Mouse (Mus musculus): ENCODE data around the gene Kcnma1. TPM values are rescaled to one million over a fixed set of nuclear protein-coding genes. Genes with fewer than 3 reads are reported as not detected.

Gene Kcnma1
- total RNA-seq, 1 experiment from 2014 or later, result not detected

DNA sequence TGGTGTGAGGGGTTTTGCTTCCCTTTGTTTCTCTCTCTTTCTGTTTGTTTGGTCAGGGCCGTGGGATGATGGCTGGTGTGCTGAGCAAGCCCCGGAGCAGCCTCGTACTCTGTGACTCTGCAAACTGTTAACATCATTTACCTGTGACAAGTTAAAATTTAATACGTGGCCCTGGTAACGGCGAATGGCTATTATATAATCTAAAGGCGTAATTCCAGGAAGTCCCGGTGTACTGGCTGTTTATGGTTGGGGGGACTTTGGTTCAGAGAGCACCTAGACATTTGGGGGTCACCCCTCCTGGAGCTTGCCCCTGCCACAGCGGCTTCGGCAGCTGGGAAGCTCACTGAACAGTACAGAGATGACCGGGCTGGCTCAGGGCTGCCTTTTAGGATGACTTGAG, 24.6 kb downstream of the Kcnma1 start:
- no peak for ATAC-seq (ENCODE audit: extremely low read depth, insufficient number of reproducible peaks, low FRiP score, poor library complexity, severe bottlenecking)

DNA sequence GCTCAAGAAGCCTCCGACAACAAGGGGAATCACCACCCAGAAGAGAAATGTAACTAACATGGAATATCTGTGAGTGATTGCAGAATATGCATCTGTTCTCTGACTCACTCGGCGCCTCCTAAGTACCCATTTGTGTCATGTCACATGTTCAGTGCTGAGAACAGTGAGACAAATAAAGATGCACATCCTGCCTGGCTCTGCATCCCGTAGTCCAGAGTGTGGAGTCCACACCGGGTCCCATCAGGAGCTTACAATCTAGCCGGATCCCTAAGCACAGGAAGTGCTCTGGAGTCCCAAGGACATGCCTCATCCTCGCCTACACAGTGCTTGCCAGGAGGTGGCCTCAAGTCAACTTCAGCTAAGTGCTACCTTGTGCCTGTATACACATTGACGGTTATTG, 32.1 kb downstream of the Kcnma1 start:
- ATAC-seq (ENCODE audit: extremely low read depth, insufficient number of reproducible peaks, low FRiP score, poor library complexity, severe bottlenecking), result no peak

DNA sequence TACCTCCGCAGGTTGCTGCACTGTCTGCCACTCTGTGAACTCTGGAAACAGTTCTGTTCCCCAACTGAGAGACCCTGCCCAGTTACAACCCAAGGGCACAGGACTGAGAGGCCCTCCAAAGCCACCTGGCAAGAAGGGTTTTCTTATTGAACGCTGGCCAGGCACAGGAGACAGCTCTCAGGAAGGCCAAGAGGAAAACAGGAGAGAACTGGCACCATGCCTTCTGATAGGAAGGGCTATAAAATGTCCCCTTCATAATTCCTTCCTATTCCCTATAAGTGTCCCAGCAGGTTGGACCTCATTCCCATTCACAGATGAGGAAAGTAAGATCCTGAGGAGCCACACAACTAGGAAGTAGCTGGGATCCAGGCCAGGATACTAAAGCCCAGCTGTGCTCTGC, 39.6 kb downstream of the Kcnma1 start:
- no peak for ATAC-seq (ENCODE audit: extremely low read depth, insufficient number of reproducible peaks, low FRiP score, poor library complexity, severe bottlenecking)

DNA sequence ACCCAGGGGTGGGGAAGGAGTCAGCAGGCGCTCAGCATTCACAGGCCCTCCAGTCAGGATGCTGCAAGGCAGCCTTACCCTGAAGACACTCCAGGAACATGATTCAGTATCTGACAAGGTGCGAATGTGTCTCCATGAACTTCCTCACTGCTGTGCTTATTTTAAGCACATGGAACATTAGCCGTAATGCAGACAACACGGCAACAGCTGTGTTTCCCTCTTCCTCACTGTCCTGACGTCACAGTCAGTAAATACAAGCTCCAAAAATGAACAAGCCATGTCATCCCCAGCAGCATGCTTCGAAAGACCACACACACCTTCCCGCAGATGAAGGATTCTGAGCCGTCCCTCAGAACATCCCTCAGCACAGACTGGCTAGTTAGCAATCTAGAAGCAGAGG, 47.8 kb downstream of the Kcnma1 start:
- ATAC-seq (ENCODE audit: extremely low read depth, insufficient number of reproducible peaks, low FRiP score, poor library complexity, severe bottlenecking), result no peak

DNA sequence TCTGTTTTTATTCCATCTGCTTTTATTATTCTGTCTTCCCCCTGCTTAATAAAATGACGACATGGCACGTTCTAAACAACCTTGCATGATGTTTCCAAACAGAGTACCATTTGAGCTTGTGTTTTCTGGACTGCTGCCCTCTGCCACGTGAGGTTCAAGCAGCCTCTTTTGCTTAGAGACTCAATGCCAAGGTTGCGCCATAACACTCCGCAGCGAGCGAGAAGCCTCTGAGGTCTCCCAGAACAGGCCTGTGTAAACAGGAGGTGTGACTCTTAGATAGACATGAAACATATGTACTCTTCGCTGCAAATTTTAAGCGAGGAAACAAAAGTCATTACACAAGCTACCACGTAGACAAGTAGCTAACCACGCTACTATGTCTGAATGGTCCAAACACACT, 55.2 kb downstream of the Kcnma1 start:
- ATAC-seq (ENCODE audit: extremely low read depth, insufficient number of reproducible peaks, low FRiP score, poor library complexity, severe bottlenecking), result no peak

DNA sequence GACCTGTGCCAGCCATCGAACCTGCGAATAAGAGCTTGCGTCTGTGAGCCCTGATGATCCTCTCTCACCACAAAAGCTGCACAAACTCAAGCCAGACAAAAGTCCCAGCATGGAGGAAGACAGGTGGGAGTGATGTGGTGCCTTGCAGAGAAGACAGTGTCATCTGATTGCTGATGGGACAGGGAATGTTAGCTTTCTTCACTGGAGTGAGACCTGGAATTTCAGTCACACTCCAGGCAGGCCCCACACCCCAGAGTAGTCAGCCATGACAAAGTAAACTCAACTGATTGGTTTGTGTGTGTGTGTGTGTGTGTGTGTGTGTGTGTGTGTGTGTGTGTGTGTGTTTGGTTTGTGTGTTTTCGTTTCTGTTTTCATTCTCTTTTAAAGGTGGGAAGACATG, 57.0 kb downstream of the Kcnma1 start:
- no peak for ATAC-seq (ENCODE audit: extremely low read depth, insufficient number of reproducible peaks, low FRiP score, poor library complexity, severe bottlenecking)

DNA sequence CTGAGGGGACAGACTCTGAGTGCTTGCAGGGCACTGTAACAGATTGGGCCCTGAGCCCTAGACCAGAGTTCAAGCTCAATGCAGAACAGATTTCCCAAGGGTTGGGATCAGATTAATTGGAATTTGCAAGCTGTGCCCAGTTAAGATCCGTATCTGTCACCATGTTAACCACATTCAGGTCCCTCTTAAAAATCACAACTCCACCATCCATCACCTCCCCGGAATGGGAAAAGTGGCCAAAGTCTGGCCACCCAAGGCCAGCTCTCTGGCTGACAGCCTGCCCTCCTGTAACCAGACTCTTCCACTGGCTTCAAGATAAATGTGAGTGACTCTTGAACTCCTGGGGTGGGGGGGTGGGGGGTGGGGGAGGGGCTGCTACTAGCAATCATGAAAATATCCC, 70.4 kb downstream of the Kcnma1 start:
- no peak for ATAC-seq (ENCODE audit: extremely low read depth, insufficient number of reproducible peaks, low FRiP score, poor library complexity, severe bottlenecking)

DNA sequence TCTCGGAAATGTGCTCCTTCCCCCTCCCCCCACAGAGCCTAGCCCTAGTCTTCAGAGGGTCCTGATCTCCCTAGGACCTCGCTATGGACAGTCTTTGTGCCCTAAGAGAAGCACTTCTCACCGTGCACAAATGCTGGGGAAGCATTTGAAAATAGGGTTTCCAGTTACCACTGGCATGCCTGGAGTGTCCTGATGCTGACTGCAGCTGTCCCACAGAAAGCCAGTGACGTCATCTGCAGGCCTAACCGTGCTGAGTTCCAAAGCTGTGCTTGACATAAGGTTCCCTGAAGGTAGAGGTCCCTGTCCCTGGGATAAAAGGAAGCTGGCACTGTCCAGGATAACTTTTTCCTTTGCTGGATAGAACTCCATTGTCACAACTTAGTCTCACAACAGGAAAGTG, 71.1 kb downstream of the Kcnma1 start:
- no peak for ATAC-seq (ENCODE audit: extremely low read depth, insufficient number of reproducible peaks, low FRiP score, poor library complexity, severe bottlenecking)

DNA sequence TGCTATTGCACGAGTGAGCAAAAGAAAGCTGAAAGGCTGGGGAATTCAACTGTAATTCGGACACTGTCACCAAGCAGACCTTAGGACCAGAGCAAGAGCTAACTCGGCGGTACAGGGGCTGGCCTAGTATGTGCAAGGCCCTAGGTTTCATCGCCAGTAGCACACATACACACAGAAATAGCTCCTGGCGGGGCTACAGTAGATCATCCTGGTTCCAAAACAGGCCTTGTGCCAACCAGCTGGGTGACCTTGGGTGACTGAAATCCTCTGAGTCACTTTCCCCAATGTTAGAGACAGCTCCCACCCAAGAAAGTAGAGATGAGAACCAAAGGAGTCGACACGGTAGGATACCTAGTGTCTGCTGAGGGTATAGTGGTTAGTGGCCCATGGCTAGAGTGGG, 72.2 kb downstream of the Kcnma1 start:
- ATAC-seq (ENCODE audit: extremely low read depth, insufficient number of reproducible peaks, low FRiP score, poor library complexity, severe bottlenecking), result no peak

DNA sequence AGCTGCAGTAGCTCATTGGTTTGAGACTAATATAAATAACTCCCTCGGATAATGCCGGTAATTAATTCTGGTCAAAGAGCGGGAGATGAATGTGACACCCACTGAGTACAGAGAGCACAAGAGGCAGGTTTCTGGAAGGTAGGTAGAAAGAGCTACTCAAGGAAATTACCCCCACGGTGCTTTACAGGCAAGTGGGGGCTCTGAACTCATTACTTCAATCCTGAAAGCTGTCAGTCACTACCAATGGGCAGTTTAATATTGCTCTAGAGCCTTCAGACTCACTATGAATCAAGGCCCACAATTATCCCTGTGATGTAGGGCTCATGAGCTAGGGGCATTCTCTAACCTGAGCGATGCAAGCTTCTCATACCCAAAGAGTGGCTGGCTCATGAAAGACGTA, 79.3 kb downstream of the Kcnma1 start:
- ATAC-seq (ENCODE audit: extremely low read depth, insufficient number of reproducible peaks, low FRiP score, poor library complexity, severe bottlenecking), result no peak

DNA sequence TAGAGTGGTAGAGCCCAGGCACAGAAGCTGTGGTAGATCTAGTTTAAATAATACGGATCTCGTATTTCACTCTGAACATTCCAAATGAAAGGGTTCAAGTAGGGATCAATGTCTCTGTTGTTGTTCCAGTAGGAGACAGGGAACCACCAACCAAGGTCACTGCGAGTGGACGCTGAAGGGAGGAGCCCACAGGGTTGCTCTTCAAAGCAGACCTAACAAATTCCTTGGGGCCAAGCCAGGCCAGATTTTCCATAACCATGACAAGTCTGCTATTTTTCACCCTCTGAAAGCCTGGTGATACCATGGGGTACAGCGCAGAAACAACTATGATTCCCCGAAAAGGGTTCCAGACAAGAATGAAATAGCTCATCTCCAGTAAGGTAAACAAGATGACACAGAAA, 82.6 kb downstream of the Kcnma1 start:
- no peak for ATAC-seq (ENCODE audit: extremely low read depth, insufficient number of reproducible peaks, low FRiP score, poor library complexity, severe bottlenecking)

DNA sequence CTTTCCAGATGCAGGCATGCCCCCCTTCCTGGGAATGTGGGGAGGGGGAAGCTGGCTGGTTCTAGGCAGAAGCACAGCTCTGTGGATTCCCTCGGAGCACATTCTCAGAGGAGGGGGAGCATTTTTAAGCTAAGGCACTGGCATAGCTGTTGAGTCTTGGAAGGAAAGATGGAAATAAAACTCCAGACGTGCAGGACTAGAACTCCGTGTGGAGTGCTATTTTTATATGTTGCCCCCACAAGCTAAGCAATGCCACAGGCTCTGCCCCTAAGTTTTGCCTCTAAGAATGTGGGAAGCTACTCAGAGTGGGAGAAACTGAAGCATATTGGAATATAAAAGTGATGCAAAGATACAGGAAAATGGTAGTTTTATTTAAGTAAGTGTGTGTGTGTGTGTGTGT, 85.1 kb downstream of the Kcnma1 start:
- ATAC-seq (ENCODE audit: extremely low read depth, insufficient number of reproducible peaks, low FRiP score, poor library complexity, severe bottlenecking), result no peak

DNA sequence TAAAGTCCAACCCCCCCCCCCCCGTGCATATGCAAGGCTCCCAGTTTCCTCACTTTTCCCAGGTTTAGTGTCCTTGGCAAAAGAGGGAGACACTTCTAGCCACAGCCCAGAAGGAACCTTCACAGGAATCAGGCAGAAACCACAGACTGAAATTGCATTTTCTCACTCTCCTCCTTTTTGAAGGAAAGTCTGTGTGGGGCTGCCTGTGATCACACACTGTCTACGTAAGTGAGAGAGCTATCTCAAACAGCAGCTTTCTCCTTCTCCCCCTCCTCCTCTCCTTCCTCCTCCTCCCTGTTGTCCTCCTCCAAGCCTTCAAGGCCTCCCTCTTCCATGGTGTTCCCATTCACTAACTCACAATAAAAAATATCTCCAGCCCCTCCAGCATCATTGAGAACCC, 90.9 kb downstream of the Kcnma1 start:
- no peak for ATAC-seq (ENCODE audit: extremely low read depth, insufficient number of reproducible peaks, low FRiP score, poor library complexity, severe bottlenecking)

DNA sequence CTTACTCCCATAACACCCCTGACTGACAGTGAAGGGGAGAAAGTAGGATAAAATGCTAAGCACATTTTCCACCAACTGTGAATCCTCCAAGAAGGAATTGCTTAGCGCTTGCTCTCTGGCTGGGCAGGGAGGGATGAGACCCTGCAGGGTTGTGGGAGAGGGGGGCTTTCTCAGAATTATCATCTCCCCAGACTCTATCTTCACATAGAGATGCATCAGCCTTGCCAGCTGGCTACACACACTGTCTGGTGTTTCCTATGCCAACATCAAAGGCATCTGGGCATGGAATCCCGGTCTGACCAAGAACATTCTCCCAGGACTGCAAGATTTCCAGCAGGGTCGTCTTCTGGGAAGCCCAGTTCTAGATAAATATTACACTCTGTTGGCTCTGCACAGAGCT, 91.5 kb downstream of the Kcnma1 start:
- ATAC-seq (ENCODE audit: extremely low read depth, insufficient number of reproducible peaks, low FRiP score, poor library complexity, severe bottlenecking), result no peak

DNA sequence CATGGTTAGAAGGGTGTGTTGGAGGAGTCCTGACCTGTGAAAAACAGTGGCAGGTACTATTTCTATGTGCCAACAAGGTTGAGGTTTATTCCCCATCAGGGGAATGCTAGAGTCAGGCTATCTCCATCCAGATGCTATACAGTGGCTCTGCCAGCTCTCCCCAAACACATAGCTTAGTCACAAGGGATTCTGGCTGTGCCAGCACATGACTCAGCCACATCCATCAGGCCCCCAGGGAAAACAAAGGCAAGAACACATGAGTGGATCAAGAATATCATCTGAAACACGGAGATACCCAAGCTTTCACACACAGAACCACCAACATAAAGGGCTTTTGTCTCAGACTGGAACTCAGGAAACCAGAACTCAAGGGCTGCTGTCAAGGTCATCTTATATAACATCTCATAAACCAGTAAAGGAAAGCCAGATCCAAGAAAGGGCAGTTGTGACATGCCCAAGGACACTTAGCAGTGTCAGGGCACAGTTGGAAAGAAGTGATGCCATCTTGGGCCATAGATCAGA, 103.1 kb downstream of the Kcnma1 start:
- no peak for ATAC-seq (ENCODE audit: extremely low read depth, insufficient number of reproducible peaks, low FRiP score, poor library complexity, severe bottlenecking)

DNA sequence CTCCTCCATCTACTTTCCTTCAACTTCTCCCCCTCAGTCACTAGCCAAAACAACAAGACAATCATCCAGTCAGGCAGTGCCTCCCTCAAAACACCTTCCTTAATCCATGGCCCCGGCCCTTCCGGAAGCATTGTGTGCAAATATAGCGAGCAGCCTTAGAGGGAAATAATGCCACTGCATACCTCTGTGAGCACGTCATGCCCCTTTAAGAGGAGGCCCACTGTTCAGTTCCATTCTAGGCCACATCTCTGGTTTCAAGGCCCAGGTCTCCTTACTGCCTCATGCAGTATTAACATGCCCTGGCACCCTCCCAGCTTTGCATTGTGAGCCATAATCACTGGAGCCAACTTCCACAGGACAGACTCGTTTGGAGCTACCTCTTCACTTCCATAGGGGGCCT, 105.7 kb downstream of the Kcnma1 start:
- ATAC-seq (ENCODE audit: extremely low read depth, insufficient number of reproducible peaks, low FRiP score, poor library complexity, severe bottlenecking), result no peak

DNA sequence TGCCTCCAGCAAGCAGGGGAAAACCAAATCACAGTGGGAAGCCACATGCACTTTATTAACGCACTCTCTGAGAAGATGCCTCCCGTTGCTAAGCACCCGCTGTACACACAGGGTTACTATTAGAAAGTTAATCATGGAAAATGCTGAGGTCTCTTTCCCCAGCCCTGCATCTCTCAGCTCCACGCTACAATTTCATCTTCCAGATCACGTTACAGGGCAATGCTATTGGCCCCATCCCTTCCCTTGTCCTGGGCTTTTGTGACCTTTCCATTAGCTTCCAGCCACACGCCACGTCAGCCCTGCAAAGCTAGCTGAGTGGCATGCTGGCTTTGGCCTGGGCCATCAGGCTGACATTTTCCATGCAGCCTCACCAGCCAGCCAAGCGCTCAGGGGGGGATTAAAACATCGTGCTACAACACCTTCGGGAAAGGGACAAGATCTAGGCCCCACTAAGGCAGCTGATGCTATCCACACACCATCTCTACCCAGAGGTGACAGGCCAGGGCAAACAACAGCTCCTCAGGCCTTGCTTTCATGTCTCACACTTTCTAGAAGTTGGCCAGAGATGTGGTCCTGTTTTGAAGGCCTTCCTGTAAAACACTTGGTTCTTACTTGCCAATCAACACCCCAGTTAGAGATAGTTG, 111.5 kb downstream of the Kcnma1 start:
- ATAC-seq (ENCODE audit: extremely low read depth, insufficient number of reproducible peaks, low FRiP score, poor library complexity, severe bottlenecking), result no peak

DNA sequence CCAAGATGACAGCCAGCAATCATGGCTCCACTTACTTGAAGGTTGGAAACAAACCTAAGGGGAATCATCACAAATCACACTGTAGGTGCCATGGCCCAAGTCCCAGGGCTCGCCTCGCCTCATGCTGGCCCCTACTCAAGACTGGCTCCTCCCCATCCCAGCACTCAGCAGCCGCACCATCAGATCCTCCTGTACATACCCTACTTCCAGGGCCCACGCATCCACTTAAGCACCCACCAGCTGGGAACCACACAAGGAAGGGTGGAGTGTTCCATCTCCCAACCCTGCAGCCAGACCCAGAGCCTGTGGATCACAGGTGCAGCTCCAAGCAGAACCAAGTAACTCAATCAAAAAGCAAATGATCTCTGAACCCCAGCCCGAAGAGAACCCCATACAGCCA, 114.8 kb downstream of the Kcnma1 start:
- ATAC-seq (ENCODE audit: extremely low read depth, insufficient number of reproducible peaks, low FRiP score, poor library complexity, severe bottlenecking), result no peak

DNA sequence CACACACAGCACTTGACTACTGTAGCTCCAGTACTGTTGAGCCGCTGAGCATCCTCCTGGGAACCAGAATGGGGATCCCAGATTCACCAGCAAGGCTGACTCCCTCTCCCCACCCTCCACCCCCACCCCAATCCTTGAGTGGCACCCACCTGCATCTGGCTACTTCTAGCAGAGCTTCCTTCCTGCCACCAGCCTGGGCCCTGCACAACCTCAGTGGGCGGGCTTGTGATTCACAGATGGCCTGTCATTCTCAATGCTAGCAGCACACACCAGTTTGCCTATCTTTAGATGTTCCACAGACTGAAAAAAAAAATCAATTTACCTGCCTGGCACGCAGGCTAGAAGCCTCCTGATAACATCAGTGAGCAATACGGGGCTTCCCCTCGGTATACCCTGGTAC, 116.5 kb downstream of the Kcnma1 start:
- ATAC-seq (ENCODE audit: extremely low read depth, insufficient number of reproducible peaks, low FRiP score, poor library complexity, severe bottlenecking), result no peak

DNA sequence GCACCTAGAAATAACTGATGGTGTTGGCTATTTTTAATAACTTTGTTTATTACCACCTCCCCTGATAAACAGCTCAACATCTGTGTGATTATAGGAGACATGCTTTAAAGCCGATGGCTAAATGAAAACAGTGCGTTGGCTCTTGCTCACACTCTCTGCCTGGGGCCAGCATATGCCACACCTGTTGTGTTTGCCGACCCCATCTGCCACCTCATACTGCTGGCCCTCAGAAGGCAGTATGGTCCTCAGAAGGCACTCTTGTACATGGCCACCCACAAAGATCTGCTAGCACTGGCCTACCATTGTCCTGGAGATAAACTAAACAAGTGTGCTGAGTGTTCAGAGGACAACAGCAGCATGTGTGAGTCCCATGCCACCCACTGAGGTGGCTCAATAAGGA, 118.3 kb downstream of the Kcnma1 start:
- no peak for ATAC-seq (ENCODE audit: extremely low read depth, insufficient number of reproducible peaks, low FRiP score, poor library complexity, severe bottlenecking)

DNA sequence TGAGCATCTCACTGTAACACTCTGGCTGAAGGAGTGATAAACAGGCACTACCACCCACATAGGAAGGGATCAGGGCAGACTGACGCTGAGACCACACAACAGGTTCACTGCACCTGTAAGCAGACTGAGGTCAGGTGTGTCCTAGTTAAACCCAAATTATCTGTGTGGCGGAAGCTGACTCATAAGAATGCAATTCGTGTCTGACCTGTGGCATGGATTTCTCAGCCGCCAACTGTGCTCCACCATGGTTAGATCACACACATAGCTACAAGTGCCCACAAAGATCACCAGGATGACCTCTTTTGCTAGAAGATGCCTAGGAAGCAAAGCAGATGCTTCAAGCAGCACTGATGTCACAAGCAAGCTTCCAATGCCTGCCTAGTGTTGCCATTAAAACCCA, 128.2 kb downstream of the Kcnma1 start:
- ATAC-seq (ENCODE audit: extremely low read depth, insufficient number of reproducible peaks, low FRiP score, poor library complexity, severe bottlenecking), result no peak

All from neutrophil, adult 5-6 weeks (primary cell).